In the genomic region with DNA sequence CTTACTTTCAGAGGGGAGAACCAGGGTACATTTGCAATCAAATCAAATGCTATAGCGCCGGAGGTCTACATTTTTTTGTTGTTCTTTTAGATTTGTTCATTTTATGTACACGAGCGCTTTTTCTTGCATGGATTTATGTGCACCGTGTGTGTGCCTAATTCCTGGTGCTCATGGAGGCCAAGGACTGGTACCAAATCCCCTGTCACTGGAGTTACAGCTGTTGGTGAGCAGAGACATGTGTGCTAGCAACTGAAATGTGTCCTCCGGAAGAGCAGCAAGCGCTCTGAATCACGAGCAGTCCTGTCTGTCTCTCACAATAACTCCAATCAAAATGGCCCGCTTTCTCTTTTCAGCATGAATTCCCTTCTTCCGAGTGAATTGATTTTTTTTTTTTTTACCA, we compare ENCODE assay signal across 23 mouse cellular contexts. TPM values are rescaled to one million over a fixed set of nuclear protein-coding genes. Genes with fewer than 3 reads are reported as not detected.
DNase-seq lines count a peak whose midpoint lies in the region; ATAC-seq and TF ChIP-seq lines count a peak whose summit lies in the region.
"Had no signal": no experiment of that assay in that cellular context is flagged by ENCODE, and none has a peak within 500 bp of the region (broad histone marks: within the 10 kb centered on the region; RNA-seq: fewer than 3 reads in every experiment).

No protein-coding gene starts in this region.

- no peaks in the 10 kb centered on the region for H3K4me1 ChIP-seq in lung, embryonic 14.5 days (ENCODE audit: insufficient read depth)
- no peaks in the 10 kb centered on the region for H3K4me1 ChIP-seq in lung, adult 2 months (ENCODE audit: control insufficient read depth, insufficient read depth, low read length)
- H3K4me1 ChIP-seq in lung, embryonic 16.5 days (replicated peaks; ENCODE audit: control insufficient read depth, insufficient read depth, low read length), result no peaks in the 10 kb centered on the region
- H3K4me1 ChIP-seq: embryonic facial prominence, embryonic 13.5 days; embryonic facial prominence, embryonic 15.5 days had no signal

- H3K27ac ChIP-seq in lung, embryonic 14.5 days (ENCODE audit: low read depth), result peak overlapping the region; percentile 64; the same call in 1 of the 2 replicates
- no peak overlapping the region for H3K27ac ChIP-seq in lung, embryonic 16.5 days (ENCODE audit: low read length)
- H3K27ac ChIP-seq: embryonic facial prominence, embryonic 13.5 days; embryonic facial prominence, embryonic 15.5 days; forebrain, embryonic 10.5 days; forebrain, embryonic 12.5 days had no signal

- no peak for TF ChIP-seq CTCF in lung, embryonic 14.5 days (IDR thresholded peaks at IDR 0.05; ENCODE audit: low read depth)
- TF ChIP-seq CTCF in lung, adult 2 months (IDR thresholded peaks at IDR 0.05; ENCODE audit: insufficient read depth, low read length), result no peak

- H3K4me2 ChIP-seq in lung, embryonic 14.5 days, result no peak overlapping the region
- no peak overlapping the region for H3K4me2 ChIP-seq in lung, embryonic 16.5 days (ENCODE audit: low read depth, low read length)
- H3K4me2 ChIP-seq: embryonic facial prominence, embryonic 13.5 days; embryonic facial prominence, embryonic 15.5 days; forebrain, embryonic 12.5 days had no signal

- WGBS in lung, embryonic 14.5 days, result 58% methylated on average over 10 of the region's 10 CpGs
- 76% methylated on average over 10 of the region's 10 CpGs for WGBS in lung, adult 2 months
- 61% methylated on average over 10 of the region's 10 CpGs for WGBS in lung, embryonic 16.5 days

- H3K27me3 ChIP-seq in lung, embryonic 14.5 days (ENCODE audit: insufficient read depth, low read length), result no peaks in the 10 kb centered on the region
- no peaks in the 10 kb centered on the region for H3K27me3 ChIP-seq in lung, embryonic 16.5 days (ENCODE audit: control insufficient read depth, insufficient read depth, low read depth, low read length)
- H3K27me3 ChIP-seq: embryonic facial prominence, embryonic 13.5 days; embryonic facial prominence, embryonic 15.5 days had no signal

- DNase-seq in lung, embryonic 14.5 days, result peak; percentile 73
- no peak for DNase-seq in lung, adult 2 months
- DNase-seq in lung, postnatal 25 days (ENCODE audit: low spot score), result no peak
- DNase-seq in lung, postnatal 14 days, result peak; percentile 6
- no peak for DNase-seq in lung, adult 18-20 months
- DNase-seq in frontal cortex, postnatal 14 days (ENCODE audit: low spot score in 2 of 2), result no peak
- DNase-seq: adrenal gland, adult 2 months; adrenal gland, postnatal 10 days; adrenal gland, postnatal 25 days; cerebellum, adult 11 months; cerebellum, adult 18-20 months; cerebellum, adult 8-10 months; cerebellum, adult 9-11 months; cerebellum, postnatal 14 days; cerebellum, postnatal 36 days; embryo, embryonic 11 days had no signal

- H3K36me3 ChIP-seq in lung, embryonic 14.5 days (ENCODE audit: insufficient read depth), result no peaks in the 10 kb centered on the region
- H3K36me3 ChIP-seq in lung, embryonic 16.5 days (ENCODE audit: control insufficient read depth, insufficient read depth, low read length), result no peaks in the 10 kb centered on the region
- H3K36me3 ChIP-seq: embryonic facial prominence, embryonic 13.5 days; embryonic facial prominence, embryonic 15.5 days; forebrain, embryonic 10.5 days; forebrain, embryonic 12.5 days had no signal

- peak; percentile 52; the same call in 1 of the 2 replicates for ATAC-seq in lung, embryonic 14.5 days (ENCODE audit: insufficient read depth)
- peak; percentile 56; the same call in 1 of the 2 replicates for ATAC-seq in lung, embryonic 16.5 days (ENCODE audit: low read depth)
- ATAC-seq: forebrain, embryonic 14.5 days had no signal

- H3K4me3 ChIP-seq in lung, embryonic 14.5 days (ENCODE audit: low read depth, low read length), result no peak overlapping the region
- no peak overlapping the region for H3K4me3 ChIP-seq in lung, adult 2 months (replicated peaks; ENCODE audit: extremely low read depth, low read depth, low read length)
- no peak overlapping the region for H3K4me3 ChIP-seq in lung, embryonic 16.5 days (ENCODE audit: low read length)
- H3K4me3 ChIP-seq: embryonic facial prominence, embryonic 13.5 days; embryonic facial prominence, embryonic 15.5 days; erythroblast, embryonic 14.5 days; forebrain, embryonic 10.5 days; forebrain, embryonic 12.5 days had no signal

- TF ChIP-seq POLR2A in lung, adult 2 months (IDR thresholded peaks at IDR 0.05; ENCODE audit: borderline replicate concordance, extremely low read depth, low read depth, low read length), result no peak

- no peaks in the 10 kb centered on the region for H3K9me3 ChIP-seq in lung, embryonic 14.5 days (ENCODE audit: low read depth, low read length)
- H3K9me3 ChIP-seq in lung, embryonic 16.5 days (ENCODE audit: control insufficient read depth, low read length), result no peaks in the 10 kb centered on the region
- H3K9me3 ChIP-seq: embryonic facial prominence, embryonic 13.5 days; embryonic facial prominence, embryonic 15.5 days; forebrain, embryonic 10.5 days; forebrain, embryonic 12.5 days had no signal

- no peak overlapping the region for H3K9ac ChIP-seq in lung, embryonic 14.5 days
- H3K9ac ChIP-seq in lung, embryonic 16.5 days (ENCODE audit: low read length), result no peak overlapping the region
- H3K9ac ChIP-seq: embryonic facial prominence, embryonic 13.5 days; embryonic facial prominence, embryonic 15.5 days; forebrain, embryonic 12.5 days had no signal

RNA-seq across cellular contexts. Expression of a gene that starts 55.8 kb away (rescaled TPM):
- polyA plus RNA-seq in lung, embryonic 14.5 days (2014; fragmentation: Nextera tagmentation; extraction: Ambion mirVana), result 0.14 and 0.20 TPM in 2 replicates
- 4.0 and 4.3 TPM in 2 replicates for polyA plus RNA-seq in lung, adult 2 months (2012; rRNA removed)
- 0.20 and 0.35 TPM in 2 replicates for polyA plus RNA-seq in lung, embryonic 16.5 days (2015; fragmentation: Nextera tagmentation; extraction: Ambion mirVana)
- polyA plus RNA-seq: erythroblast, embryonic 14.5 days had no signal

Comparison
In these comparisons a context has a peak if more than half of its experiments do, and no peak if none do; other contexts are left out.
1. DNase-seq: peak in lung, embryonic 14.5 days (single experiment) and lung, postnatal 14 days (single experiment); none in lung, adult 2 months (single experiment), lung, postnatal 25 days (single experiment), lung, adult 18-20 months (0 of 2) and frontal cortex, postnatal 14 days (0 of 2).